Mouse (Mus musculus): ENCODE data around the gene Igf2bp1.
A peak's percentile ranks its signal among the peaks of the same experiment; 100 is the strongest.
"Not testable (repeated sequence)": the region's sequence is repeated elsewhere in the genome, so short reads cannot be mapped to it uniquely, and the experiment has no call there.

Igf2bp1 gene

DNA sequence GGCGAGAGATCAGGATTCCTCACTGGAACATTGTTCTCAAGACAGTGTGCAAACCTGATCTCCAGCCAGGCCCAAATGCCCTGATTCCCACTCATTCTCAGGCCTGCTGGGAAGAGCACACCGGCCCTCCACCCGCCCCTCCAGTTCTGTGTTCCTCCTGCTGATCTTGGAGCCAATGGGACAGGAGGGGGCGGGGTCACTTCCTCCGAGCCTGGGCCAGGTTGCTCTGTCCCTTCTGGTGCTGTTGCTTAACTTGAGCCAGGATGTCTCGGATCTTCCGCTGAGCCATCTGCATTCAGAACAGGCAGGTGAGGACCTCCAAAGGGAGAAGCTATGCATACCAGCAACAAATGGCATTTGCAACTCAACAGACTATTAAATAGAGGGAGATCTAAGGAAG, 42.4 kb downstream of the Igf2bp1 start:
- no peak for DNase-seq (ENCODE audit: low spot score in 2 of 2)

DNA sequence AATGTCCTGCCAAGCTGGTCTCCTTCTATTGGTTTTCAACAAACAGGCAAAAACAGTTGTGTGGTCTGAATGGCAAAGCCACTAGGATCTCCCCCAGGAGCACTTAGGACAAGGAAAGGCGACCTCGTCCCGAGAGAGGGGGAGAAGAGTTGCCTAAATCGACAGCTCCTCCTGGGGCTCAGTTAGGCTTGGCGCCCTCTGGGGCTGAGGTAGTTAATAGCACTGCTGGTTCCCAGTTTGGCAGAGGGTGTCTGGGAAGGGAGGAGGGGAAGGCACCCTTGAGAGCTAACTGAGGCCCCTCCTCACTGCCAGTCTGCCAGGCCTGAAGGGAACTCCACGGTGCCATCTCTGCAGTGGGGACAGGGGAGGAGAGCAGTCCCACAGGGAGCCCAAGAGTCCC, 46.6 kb downstream of the Igf2bp1 start:
- no peak for DNase-seq (ENCODE audit: low spot score in 2 of 2)

DNA sequence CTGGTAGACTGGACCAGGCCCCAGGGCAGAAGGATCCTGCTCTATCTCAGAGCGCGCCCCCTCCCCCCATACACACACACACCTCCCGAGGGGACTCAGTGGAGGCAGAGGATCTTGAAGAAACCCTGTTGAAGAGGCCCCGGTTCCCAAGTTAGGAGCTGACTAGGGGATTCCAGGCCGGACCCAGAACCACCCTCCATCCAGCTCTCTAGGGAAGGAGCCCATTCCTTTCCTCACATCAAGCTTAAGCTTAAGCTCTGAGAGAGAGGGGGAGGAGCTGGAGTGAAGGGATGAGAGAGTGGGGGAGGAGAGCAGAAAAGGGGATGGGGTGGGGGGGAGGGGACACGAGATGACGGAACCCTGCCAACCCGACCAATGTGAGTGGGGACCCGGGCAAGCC, 47.5 kb downstream of the Igf2bp1 start:
- no peak for DNase-seq (ENCODE audit: low spot score in 2 of 2)

DNA sequence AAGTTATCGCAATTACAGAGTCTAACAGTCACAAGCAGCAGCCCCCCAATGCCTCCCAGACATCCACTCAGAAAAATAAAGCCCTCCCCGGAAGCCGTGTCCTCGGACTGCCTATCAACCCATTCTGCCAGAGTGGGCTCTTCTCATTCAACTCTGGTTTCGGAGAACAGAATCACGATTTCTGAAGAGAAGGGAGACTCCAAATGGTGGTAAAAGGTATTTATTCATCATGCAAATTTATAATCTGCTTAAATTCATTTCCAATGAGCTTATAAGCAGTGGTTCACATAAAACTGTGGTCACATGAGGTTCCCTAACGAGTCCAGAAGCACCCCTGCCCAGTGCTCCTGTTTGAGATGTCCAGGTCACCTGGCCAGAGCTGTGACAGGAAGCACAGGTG, 48.3 kb downstream of the Igf2bp1 start:
- DNase-seq (ENCODE audit: low spot score in 2 of 2): no peak

DNA sequence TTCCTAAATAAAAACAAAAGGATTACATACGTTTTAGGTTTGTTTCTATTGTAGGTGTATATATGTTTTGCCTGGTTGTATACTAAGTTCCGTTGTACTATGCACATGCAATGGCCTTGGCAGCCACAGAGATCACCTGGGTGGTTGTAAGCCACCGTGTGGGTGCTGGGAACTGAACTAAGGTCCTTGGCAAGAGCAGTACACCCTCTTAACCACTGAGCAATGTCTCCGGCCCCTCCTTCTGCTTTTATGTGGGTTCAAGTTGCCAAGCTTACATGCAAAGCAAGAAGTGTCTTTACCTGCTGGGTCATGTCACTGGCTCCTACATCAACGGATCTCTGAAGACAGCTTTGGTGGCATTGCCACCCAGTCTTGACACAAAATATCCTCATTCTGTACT, 52.4 kb downstream of the Igf2bp1 start:
- DNase-seq (ENCODE audit: low spot score in 2 of 2): no peak

DNA sequence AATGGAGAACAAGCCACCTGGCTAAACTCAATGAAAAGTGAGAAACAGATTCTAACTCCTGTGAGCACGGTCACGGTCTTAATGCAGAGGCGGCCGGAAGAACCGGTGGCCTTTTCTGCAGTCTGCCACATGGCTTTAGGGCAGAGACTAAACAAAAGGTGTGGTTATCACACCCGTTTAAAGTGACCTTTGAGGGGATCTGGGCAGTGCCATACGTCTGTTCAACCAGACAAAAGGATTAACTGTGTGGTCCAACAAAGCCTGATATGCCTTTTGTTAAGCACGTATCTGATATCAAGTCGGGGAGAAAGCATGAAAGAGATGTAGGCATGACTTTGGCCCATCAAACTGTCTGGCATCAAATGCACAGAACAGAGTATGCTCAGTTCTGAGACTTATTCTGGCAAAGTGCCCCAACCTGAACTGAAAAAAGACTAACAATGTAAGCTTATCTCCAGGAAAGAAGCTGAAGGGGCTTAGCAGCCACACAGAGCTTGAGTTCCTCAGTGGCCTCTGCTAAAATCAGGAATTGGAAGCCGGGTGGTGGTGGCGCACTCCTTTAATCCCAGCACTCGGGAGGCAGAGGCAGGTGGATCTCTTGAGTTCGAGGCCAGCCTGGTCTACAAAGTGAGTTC, 59.8 kb downstream of the Igf2bp1 start:
- no peak for DNase-seq (ENCODE audit: low spot score in 2 of 2)

DNA sequence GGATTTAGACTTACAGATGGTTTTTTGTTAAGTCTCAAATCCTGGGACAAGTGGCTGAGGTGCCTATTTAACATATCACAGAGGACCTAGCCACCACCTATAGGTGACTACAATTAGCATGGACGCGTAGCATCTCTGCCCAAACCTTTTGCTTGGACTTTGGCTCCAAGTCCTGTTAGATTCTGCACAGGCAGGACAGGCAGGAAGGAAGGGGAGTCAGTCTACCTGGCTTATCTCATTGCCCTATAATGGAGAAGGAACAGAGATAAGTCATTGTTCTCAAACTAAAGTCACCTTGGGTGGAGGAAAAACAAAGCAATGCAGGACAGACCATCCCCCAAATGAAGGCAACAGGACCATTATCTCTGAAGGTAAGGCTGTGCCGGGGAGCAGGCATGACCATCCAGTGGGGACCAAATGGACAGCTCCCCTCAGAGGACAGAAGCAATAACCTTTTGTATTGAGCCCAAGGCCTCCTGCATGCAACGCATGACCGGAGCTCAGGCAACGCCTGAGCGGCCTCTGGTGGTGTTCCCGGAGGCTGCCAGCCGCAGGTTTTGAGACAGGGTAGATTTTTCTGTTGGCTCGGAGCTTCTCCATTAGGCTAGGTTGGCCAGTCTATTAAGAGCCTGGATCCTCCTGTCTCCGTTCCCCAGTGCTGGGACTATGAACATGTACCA, 65.8 kb downstream of the Igf2bp1 start:
- no peak for DNase-seq (ENCODE audit: low spot score in 2 of 2)

DNA sequence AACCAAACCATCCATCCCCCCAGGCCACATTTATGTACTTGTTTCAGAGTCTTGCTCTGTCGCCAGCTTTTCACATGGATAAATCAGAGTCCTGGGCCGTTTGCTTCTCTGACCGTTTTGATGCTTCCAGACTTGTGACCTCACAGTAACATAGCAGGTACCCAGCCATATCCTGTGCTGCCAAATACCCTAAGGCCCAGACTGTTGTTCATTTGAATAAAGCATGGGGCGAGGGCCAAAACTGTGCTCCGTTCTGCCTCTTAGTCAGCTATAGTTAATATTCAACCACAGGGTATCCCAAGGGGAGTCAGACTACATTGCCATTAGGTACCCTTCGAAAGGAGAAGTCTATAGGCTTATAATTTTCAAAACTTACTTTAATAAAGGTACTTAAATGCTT, 69.3 kb downstream of the Igf2bp1 start:
- DNase-seq (ENCODE audit: low spot score in 2 of 2): no peak

DNA sequence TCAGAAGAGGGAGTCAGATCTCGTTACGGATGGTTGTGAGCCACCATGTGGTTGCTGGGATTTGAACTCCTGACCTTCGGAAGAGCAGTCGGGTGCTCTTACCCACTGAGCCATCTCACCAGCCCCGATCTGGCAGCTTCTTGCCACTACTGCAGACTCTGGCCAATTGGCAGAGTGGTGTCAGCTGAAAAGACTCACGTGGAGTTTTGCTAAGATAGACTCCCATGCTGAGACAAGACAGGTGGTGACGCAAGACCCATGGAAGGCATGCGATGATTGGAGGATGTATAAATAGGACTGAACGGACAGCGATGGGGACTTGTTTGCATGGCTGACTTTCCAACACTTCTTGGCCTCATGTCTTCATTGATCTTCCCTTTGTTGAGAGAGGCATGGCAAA, 73.6 kb downstream of the Igf2bp1 start:
- not testable (repeated sequence) for DNase-seq (ENCODE audit: low spot score in 2 of 2)

DNA sequence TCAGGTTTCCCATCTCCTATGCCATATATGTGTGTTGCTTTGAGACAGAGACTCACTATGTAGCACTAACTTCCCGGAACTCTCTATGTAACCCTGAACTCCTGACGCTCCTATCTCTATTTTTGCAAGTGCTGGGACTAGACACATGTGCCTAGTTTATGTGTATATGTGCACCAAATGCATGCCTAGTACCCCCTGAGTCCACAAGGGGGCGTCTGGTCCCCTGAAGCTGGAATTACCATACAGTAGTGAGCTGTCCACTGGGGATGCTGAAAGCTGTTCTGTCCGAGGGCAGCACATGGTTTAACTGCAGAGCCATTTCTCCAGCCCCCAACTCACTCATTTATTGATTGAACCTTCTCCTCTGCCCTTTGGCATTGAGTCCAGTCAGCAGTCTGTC, 79.3 kb downstream of the Igf2bp1 start:
- no peak for DNase-seq (ENCODE audit: low spot score in 2 of 2)

DNA sequence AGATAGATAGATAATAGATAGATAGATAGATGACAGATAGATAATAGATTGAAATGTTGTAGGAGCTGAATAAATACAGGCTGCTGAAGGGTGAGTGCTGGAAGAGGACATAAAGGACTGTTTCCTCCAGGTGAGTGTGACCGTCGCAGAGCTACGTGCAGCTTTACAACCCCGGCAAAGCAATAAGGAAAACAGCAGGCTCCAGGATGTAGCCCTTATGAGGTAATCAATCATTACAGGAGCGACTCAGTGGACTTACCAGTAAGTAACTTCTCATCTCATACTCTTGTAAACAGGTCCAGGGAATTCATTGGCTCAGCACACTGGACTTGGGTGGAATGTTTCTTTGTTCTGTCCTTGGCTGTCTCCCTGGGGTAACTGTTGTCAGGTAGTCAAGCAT, 79.8 kb downstream of the Igf2bp1 start:
- DNase-seq (ENCODE audit: low spot score in 2 of 2): no peak

DNA sequence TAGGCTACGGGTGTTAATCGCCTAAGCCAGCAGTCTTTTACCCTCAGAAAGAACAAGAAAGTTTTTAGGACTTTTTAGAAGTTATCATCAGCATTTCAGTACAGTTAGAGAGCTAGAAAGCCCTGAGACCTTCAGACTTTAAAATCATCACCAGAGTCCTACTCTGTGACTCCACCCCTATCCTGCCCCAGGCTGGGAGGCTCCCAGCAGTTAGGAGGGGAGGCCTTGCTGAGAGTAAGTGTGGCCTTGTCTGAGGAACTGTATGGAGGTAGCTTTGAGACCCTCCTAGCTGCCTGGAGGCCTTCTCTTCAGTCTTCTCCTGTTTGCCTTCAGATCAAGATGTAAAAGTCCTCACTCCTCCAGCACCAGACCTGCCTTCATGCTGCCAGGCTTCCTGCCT, 81.5 kb downstream of the Igf2bp1 start:
- DNase-seq (ENCODE audit: low spot score in 2 of 2): no peak

DNA sequence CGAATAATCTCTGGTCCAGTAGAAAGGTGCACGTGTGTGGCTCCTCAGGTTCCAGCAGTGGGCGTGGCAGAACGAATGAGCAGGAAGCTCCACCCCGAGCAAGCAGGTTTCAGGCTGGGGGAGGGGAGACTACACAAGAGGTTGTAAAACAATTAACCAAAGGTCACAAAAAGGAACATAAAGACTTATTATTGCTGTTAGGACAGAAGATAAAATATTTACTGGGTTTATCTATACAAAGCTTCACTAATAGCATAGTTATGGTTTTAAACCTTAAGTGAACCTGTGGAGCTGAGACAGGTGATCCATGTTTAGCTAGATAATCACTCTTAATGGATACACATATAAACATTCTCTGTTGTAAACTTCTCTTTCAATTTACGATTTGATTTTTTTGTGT, 82.3 kb downstream of the Igf2bp1 start:
- not testable (repeated sequence) for DNase-seq (ENCODE audit: low spot score in 2 of 2)

DNA sequence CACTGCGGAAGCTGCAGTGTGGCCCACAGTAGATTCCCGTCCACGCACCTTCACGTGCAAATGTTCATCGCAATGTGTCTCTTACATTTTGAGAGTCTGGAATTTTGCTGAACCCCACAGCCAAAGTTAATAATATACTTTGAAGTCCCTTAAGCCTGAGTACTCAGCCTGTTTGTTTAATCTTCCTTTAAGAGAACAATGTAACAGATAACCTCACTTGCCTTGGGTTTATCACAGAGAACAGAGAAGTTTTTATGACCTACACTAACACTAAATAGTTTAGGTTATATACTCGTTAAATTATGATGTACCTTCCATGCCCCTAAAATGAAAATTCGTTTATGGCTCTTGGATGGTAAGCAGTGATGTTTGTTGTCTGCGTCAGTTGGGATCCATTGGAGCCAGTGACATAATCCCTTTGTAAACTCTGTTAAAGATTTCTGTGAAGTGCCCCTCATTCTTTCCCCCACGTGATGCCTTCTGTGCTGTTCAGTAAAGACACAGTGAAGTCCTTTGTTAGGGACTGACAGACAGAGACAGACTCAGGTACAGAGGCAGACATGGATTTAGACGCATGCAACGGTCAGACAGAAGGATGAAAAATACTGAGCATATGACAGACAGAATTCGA, 83.6 kb downstream of the Igf2bp1 start:
- no peak for DNase-seq (ENCODE audit: low spot score in 2 of 2)

DNA sequence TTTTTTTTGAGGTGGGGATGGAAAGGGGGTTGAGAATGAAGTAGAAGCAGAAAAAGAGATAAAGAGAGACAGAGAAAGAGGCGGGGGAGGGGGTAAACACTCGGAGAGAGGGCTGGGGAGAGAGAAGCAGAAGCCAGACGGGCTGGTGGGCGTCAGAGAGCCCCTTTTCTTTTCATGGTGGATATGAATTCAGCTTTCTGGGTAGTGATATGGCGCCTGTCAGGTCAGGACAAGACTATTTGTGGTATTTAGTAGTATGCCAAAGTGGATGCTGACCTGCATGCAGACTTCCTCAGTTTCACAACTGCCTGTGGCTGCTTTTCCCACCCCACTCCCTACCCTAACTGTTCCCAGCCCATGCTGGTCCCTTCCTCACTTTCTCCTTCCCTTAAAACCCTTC, 89.3 kb downstream of the Igf2bp1 start:
- no peak for DNase-seq (ENCODE audit: low spot score in 2 of 2)

DNA sequence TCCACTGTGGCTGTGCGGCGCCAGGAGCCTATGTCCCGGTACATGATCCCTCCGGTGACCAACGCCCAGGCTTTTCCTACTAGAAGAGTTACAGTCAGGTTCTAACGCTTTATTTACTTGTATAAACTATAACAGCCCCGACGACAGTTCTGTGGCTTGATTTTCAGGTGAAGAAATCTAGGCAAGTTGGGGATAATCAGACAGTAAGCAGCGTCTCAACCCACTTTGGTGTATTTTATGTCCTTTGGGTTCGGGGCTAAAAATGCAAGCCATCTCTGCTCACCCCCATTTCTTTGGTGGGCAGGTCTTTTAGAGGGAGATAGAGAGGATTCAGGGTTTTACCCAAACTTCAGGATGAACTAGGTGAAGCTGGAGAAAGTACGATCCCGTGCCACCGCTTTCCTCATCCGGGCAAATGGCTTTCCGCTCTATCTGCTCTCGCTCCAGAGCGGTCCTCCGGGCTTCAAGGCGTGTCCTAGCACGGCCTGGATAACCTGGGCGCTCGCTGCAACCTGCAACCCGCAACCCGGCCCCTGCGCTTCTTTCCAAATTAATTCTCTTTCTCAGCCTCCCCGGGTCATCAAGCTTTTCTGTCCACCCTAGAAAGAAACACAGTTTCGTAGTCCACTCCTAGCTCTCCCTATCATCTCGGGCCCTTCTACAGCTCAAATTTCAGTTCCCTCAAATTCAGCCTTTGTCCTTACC, 90.6 kb downstream of the Igf2bp1 start:
- peak in 1 of 2 experiments; percentile 5 for DNase-seq (ENCODE audit: low spot score in 2 of 2)

DNA sequence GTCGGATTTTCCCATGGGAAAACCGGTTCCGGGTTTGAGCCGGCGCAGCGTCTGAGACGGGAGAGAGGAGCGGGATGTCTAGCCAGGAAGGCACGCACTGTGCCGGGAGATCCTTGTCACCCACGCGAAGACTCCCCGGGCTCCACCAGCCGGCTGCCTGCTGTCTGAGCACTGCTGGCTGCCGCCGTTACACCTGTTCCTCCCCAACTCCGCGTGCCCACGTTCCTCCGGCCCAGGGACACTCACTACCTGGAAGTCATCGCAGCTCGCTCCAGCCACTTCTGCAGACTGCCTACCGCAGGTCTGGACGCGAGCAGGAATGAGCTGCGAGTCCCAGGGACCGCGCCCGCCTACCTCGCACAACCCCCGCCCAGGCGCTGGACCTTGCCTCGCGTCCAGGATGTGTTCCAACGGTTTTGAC, 91.2 kb downstream of the Igf2bp1 start, which contains the start of gene B4galnt2:
Gene B4galnt2, minus strand, starts transcription at position 321 of the 421 bp plus-strand sequence.
- DNase-seq (ENCODE audit: low spot score in 2 of 2): peak in 1 of 2 experiments; percentile 10

DNA sequence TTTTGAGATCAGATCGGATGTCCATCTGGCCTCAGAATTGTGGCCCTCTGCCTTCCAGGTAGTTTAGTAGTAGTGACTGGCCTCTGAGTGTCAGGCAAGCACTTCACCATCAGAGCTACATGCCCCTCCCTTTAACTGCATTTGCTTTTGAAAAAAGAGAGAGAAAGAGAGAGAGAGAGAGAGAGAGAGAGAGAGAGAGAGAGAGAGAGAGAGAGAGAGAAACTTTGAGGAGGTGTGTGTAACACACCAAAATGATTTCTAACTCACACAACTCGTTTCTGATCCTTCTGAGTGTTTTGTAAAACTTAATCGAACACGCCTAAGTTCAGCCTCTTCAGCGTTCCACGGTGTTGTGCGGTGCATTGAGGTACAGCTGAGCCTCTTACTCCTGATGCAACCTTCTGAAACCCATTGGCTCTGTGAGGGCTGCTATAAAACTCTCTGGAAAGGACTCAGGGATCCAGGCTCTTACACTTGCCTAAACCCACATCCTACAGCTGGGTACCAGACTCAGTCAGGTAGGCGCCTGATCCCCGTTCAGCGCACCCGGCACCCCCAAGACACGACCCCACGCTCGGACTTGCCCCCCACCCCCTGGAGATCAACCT, 91.7 kb downstream of the Igf2bp1 start:
- DNase-seq (ENCODE audit: low spot score in 2 of 2): no peak

DNA sequence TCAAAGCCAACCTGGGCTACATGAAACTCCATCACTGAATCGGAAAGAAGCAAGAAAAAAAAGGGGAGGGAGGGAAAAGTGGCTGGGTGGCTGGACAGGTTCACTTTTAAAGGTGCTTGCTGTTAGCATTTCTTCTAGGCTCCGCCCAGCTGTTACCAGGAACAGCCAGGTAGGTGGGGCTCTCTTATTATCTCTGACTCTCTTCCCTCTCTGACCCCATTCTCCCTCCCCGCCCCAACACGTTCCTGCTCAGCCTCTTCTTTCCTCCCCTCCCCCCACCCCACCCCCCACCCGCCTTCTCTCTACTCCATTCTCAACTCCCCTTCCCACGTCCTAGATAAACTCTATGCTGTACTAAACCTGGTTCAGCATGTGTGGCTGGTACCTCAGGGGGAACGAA, 94.2 kb downstream of the Igf2bp1 start:
- no peak for DNase-seq (ENCODE audit: low spot score in 2 of 2)

DNA sequence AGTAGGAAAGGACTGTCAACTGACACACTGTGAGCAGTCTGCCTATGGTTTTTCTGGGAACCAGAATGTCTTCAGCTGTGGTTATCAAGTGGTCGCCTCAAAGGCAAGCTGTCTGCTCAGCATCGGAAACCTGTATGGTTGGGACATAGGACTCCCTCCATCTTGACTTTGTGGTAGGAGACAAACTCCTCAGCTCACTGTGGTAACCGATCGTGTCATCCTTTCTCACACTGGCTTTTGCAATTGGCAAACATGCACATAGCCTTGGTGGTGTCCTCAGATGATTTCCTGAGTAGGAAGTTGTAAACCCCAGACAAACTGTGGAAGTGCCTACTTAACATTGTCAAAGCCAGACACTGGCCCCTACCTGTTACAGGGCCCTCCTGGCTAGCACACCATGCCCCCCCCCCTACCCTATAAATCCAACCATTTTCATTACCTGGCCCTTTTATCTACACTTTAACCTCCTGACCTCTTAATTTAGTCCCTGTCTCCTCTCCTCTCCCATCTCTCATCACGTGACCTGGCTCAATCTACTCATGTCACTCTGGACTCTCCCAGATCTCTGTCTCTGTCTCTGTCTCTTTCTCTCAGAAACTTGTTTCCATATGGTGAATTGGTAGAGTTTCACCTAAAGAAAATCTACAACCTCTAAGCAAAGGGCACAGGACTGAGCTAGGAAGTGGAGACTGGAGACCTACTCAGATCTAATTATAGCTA, 97.8 kb downstream of the Igf2bp1 start:
- no peak for DNase-seq (ENCODE audit: low spot score in 2 of 2)

Measured in frontal cortex, postnatal 14 days (tissue).